Mouse (Mus musculus) kidney, embryonic 16.5 days (tissue): ENCODE results near the gene Siglec1. TPM values are rescaled to one million over a fixed set of nuclear protein-coding genes. Genes with fewer than 3 reads are reported as not detected.

Experiments used
- ATAC-seq: fragments of 200-750 bp; cut with Nextera tagmentation; 2 replicates; pipeline ENCODE4 v1.8.0; 2017; ENCODE audit warnings: moderate TSS enrichment; ENCODE audit not compliant: low FRiP score, low TSS enrichment
- H3K27ac ChIP-seq: fragments of 300-500 bp; sonication (generic); 2 replicates; pipeline ENCODE4 v1.5.1; 2014; ENCODE audit warnings: low read length
- H3K27me3 ChIP-seq: fragments of 300-500 bp; sonication (generic); 2 replicates; pipeline ENCODE4 v1.6.1; 2014; ENCODE audit warnings: low read length, control low read depth, mixed read lengths; ENCODE audit not compliant: insufficient read depth
- H3K36me3 ChIP-seq: fragments of 300-500 bp; sonication (generic); 2 replicates; pipeline ENCODE4 v1.6.1; 2014; ENCODE audit warnings: low read length, control low read depth, mixed read lengths; ENCODE audit not compliant: insufficient read depth
- H3K4me1 ChIP-seq: fragments of 300-500 bp; sonication (generic); 2 replicates; pipeline ENCODE4 v1.6.1; 2014; ENCODE audit warnings: low read length, control low read depth, mixed read lengths; ENCODE audit not compliant: insufficient read depth
- H3K4me2 ChIP-seq: fragments of 300-500 bp; sonication (generic); replicated peaks from 2 replicates; pipeline ENCODE4 v1.6.1; 2014; ENCODE audit warnings: low read depth, low read length
- H3K4me3 ChIP-seq: fragments of 300-500 bp; sonication (generic); 2 replicates; pipeline ENCODE4 v1.5.1; 2014; ENCODE audit warnings: mild to moderate bottlenecking, low read length
- H3K9ac ChIP-seq: fragments of 300-500 bp; sonication (generic); replicated peaks from 2 replicates; pipeline ENCODE4 v1.6.1; 2014; ENCODE audit warnings: low read length
- H3K9me3 ChIP-seq: fragments of 300-500 bp; sonication (generic); 2 replicates; pipeline ENCODE4 v1.6.1; 2016; ENCODE audit warnings: low read length, control low read depth
- WGBS: fragments of 180-500 bp; shearing (Covaris S2); extraction: QIAGEN DNeasy Blood & Tissue Kit; methylation state at CpG from one replicate; pipeline ENCODE4 v1.1.7; 2014; 5-methylcytosine and 5-hydroxymethylcytosine counted together
- polyA plus RNA-seq: library from polyadenylated mRNA; unstranded; fragments of >200 nt; fragmentation: Nextera tagmentation; extraction: Ambion mirVana; gene quantifications from 2 replicates; pipeline ENCODE4 v1.2.1, GENCODE M21; 2015

Siglec1 gene
- polyA plus RNA-seq, 1 experiment from 2014 or later: 0.29 TPM

- Histone ChIP-seq H3K27ac (no peak overlapping the region), H3K4me3 (no peak overlapping the region), H3K9me3 (no peaks in the 10 kb centered on the region), H3K27me3 (no peaks in the 10 kb centered on the region), H3K4me1 (no peaks in the 10 kb centered on the region), H3K9ac (no peak overlapping the region), H3K36me3 (no peaks in the 10 kb centered on the region), H3K4me2 (no peak overlapping the region)
- no peak for ATAC-seq
- WGBS: 65% methylated on average over 5 of the region's 5 CpGs
Observed at GRCm38 (mm10) chr2:131080507-131080906, 6.1 kb downstream of the Siglec1 start.

GRCm38 (mm10) chr2:131072536-131072935 is 14.0 kb downstream of the Siglec1 start:
- Histone ChIP-seq H3K4me3 (no peak overlapping the region), H3K27me3 (no peaks in the 10 kb centered on the region), H3K4me2 (no peak overlapping the region)

GRCm38 (mm10) chr2:131067481-131067880 is 19.1 kb downstream of the Siglec1 start:
- WGBS: 56% methylated on average over 6 of the region's 6 CpGs
- Histone ChIP-seq H3K36me3 (no peaks in the 10 kb centered on the region), H3K27me3 (peaks cover 15% of the 10 kb centered on the region), H3K4me3 (no peak overlapping the region), H3K9me3 (no peaks in the 10 kb centered on the region), H3K9ac (no peak overlapping the region), H3K27ac (no peak overlapping the region), H3K4me1 (0 out of 2 replicates have a peak, but pooled peaks cover 7% of the 10 kb centered on the region), H3K4me2 (no peak overlapping the region)
- ATAC-seq: no peak

More at GRCm38 (mm10) chr2:131072536-131072935, 14.0 kb downstream of the Siglec1 start:
- Histone ChIP-seq H3K4me1 (no peaks in the 10 kb centered on the region), H3K9me3 (no peaks in the 10 kb centered on the region), H3K27ac (no peak overlapping the region), H3K36me3 (no peaks in the 10 kb centered on the region), H3K9ac (no peak overlapping the region)
- 86% methylated on average over 10 of the region's 10 CpGs for WGBS
- no peak for ATAC-seq

GRCm38 (mm10) chr2:131066342-131066741 is 20.2 kb downstream of the Siglec1 start:
- Histone ChIP-seq H3K36me3 (no peaks in the 10 kb centered on the region), H3K9me3 (no peaks in the 10 kb centered on the region), H3K27me3 (peaks cover 23% of the 10 kb centered on the region), H3K4me1 (0 out of 2 replicates have a peak, but pooled peaks cover 7% of the 10 kb centered on the region), H3K4me3 (no peak overlapping the region), H3K9ac (no peak overlapping the region), H3K27ac (no peak overlapping the region), H3K4me2 (no peak overlapping the region)
- 54% methylated on average over 9 of the region's 9 CpGs for WGBS
- ATAC-seq: peak; percentile 20; the same call in 1 of the 2 replicates

- H3K36me3 ChIP-seq: no peaks in the 10 kb centered on the region
- no peaks in the 10 kb centered on the region for H3K9me3 ChIP-seq
- H3K27ac ChIP-seq: no peak within 1 kb of the TSS
- H3K4me1 ChIP-seq: peaks cover 32% of the 10 kb centered on the region
- H3K9ac ChIP-seq: peak within 1 kb of the TSS; percentile 53; the same call in 1 of the 2 replicates
- peak within 1 kb of the TSS; percentile 58 for H3K4me2 ChIP-seq
- peak within 1 kb of the TSS; percentile 34 for H3K4me3 ChIP-seq
- peak; percentile 54; the same call in 1 of the 2 replicates for ATAC-seq
- peaks cover 23% of the 10 kb centered on the region for H3K27me3 ChIP-seq
- WGBS: 3% methylated on average over 22 of the region's 27 CpGs
Observed at GRCm38 (mm10) chr2:131063404-131063864, 23.1 kb downstream of the Siglec1 start, which contains the start of gene Adam33. TSS of gene Adam33 (minus strand) at chr2:131063814.

- 67% methylated on average over 5 of the region's 5 CpGs for WGBS
- no peaks in the 10 kb centered on the region for H3K9me3 ChIP-seq
- H3K9ac ChIP-seq: no peak overlapping the region
- H3K36me3 ChIP-seq: no peaks in the 10 kb centered on the region
- no peak overlapping the region for H3K27ac ChIP-seq
- H3K27me3 ChIP-seq: peaks cover 25% of the 10 kb centered on the region
- no peak for ATAC-seq
- H3K4me2 ChIP-seq: no peak overlapping the region
- H3K4me1 ChIP-seq: peaks cover 32% of the 10 kb centered on the region
- no peak overlapping the region for H3K4me3 ChIP-seq
Observed at GRCm38 (mm10) chr2:131061607-131062006, 25.0 kb downstream of the Siglec1 start.

GRCm38 (mm10) chr2:131060784-131061183 is 25.8 kb downstream of the Siglec1 start:
- no peak overlapping the region for H3K4me3 ChIP-seq
- H3K9me3 ChIP-seq: no peaks in the 10 kb centered on the region
- H3K36me3 ChIP-seq: no peaks in the 10 kb centered on the region
- H3K27ac ChIP-seq: no peak overlapping the region
- no peak for ATAC-seq
- H3K27me3 ChIP-seq: peaks cover 30% of the 10 kb centered on the region
- no peak overlapping the region for H3K9ac ChIP-seq
- no peak overlapping the region for H3K4me2 ChIP-seq
- H3K4me1 ChIP-seq: peaks cover 37% of the 10 kb centered on the region
- WGBS: 50% methylated on average over 6 of the region's 6 CpGs

- peak; percentile 16; the same call in 1 of the 2 replicates for ATAC-seq
- H3K4me1 ChIP-seq: peaks cover 41% of the 10 kb centered on the region
- H3K9me3 ChIP-seq: no peaks in the 10 kb centered on the region
- no peak overlapping the region for H3K4me2 ChIP-seq
- no peaks in the 10 kb centered on the region for H3K36me3 ChIP-seq
- 0 out of 2 replicates have a peak overlapping the region, but pooled peaks have one; percentile 9 for H3K27ac ChIP-seq
- no peak overlapping the region for H3K4me3 ChIP-seq
- H3K27me3 ChIP-seq: peaks cover 38% of the 10 kb centered on the region
- 35% methylated on average over 9 of the region's 9 CpGs for WGBS
- H3K9ac ChIP-seq: no peak overlapping the region
Observed at GRCm38 (mm10) chr2:131059781-131060540, 26.6 kb downstream of the Siglec1 start.

GRCm38 (mm10) chr2:131059377-131059776 is 27.2 kb downstream of the Siglec1 start:
- ATAC-seq: no peak
- no peaks in the 10 kb centered on the region for H3K9me3 ChIP-seq
- H3K4me3 ChIP-seq: no peak overlapping the region
- peaks cover 43% of the 10 kb centered on the region for H3K4me1 ChIP-seq
- H3K4me2 ChIP-seq: no peak overlapping the region
- H3K27ac ChIP-seq: no peak overlapping the region
- WGBS: 46% methylated on average over 1 of the region's 1 CpGs
- H3K36me3 ChIP-seq: no peaks in the 10 kb centered on the region
- H3K27me3 ChIP-seq: peaks cover 41% of the 10 kb centered on the region
- H3K9ac ChIP-seq: no peak overlapping the region

- H3K4me2 ChIP-seq: no peak overlapping the region
- H3K27me3 ChIP-seq: peaks cover 45% of the 10 kb centered on the region
- no peak overlapping the region for H3K27ac ChIP-seq
- 84% methylated on average over 8 of the region's 8 CpGs for WGBS
- no peaks in the 10 kb centered on the region for H3K36me3 ChIP-seq
- no peak overlapping the region for H3K4me3 ChIP-seq
- H3K9me3 ChIP-seq: no peaks in the 10 kb centered on the region
- no peak overlapping the region for H3K9ac ChIP-seq
- ATAC-seq: no peak
- peaks cover 50% of the 10 kb centered on the region for H3K4me1 ChIP-seq
Observed at GRCm38 (mm10) chr2:131058672-131059071, 27.9 kb downstream of the Siglec1 start.
